Mouse (Mus musculus) heart, postnatal 0 days (tissue): ENCODE measurements around the gene 4933428G20Rik.

Source experiments
- CTCF ChIP-seq: IDR thresholded peaks from 2 replicates; pipeline ENCODE4 v1.5.1; 2016; ENCODE audit warnings: antibody characterized with exemption, control low read depth, low read depth
- EP300 ChIP-seq: IDR thresholded peaks from 2 replicates; pipeline ENCODE4 v1.6.1; 2016; ENCODE audit warnings: antibody characterized with exemption, low read depth

DNA sequence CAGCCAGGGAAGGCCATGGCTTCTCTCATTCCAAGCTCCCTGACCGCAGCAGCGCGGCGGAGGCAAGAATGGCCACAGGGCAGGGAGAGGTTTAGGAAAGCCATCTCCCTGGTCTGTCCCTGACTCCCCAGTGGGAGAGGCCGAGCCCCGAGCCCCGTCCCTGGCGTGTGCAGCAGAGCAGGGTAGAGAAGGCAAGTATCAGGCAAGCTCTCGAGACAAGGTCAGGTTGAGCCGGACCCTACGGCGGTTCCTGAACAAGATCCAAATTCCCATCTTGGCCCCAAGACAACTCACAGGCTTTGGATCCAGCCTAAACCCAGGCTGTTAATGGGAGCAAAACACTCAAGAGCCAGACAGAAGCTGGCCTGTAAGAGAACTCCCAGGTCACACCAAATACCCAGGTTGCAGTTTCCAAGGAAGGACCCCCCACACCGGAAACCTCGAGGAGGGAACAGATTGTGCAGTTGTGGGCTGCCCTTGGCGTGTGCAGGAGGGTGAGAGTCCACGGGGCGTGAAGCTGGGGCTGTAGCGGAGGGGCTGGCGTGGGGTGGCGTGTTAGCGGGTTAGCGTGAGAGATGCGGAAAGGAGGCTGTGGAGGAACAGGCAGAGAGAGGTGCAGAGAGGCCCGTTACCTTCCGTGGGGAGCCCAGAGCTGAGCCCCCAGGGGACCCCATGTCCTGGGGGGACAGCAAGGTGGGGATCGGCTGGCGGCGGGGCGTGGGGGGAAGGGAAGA, 21.8 kb upstream of the 4933428G20Rik start:
- TF ChIP-seq CTCF = no peak
- no peak for TF ChIP-seq EP300
